In genomic region chr2:166357824-166358223, GRCm38 (mm10) we compare ENCODE assay signal across 11 mouse cellular contexts.
DNase-seq lines count a peak whose midpoint lies in the region; ATAC-seq lines count a peak whose summit lies in the region.
"Had no signal": no experiment of that assay in that cellular context is flagged by ENCODE, and none has a peak within 500 bp of the region (broad histone marks: within the 10 kb centered on the region; RNA-seq: fewer than 3 reads in every experiment).

No protein-coding gene starts in this region.

- no peak overlapping the region for H3K9ac ChIP-seq in heart, embryonic 15.5 days
- no peak overlapping the region for H3K9ac ChIP-seq in hindbrain, embryonic 12.5 days

- no peaks in the 10 kb centered on the region for H3K27me3 ChIP-seq in heart, embryonic 15.5 days
- H3K27me3 ChIP-seq in hindbrain, embryonic 12.5 days = peaks cover 16% of the 10 kb centered on the region
- H3K27me3 ChIP-seq in midbrain, embryonic 10.5 days (ENCODE audit: low read depth, poor library complexity, severe bottlenecking) = peaks cover 55% of the 10 kb centered on the region

- no peak overlapping the region for H3K4me2 ChIP-seq in heart, embryonic 15.5 days
- H3K4me2 ChIP-seq in hindbrain, embryonic 12.5 days (replicated peaks) = no peak overlapping the region

- no peaks in the 10 kb centered on the region for H3K9me3 ChIP-seq in heart, embryonic 15.5 days (replicated peaks)
- H3K9me3 ChIP-seq in hindbrain, embryonic 12.5 days (replicated peaks) = no peaks in the 10 kb centered on the region
- no peaks in the 10 kb centered on the region for H3K9me3 ChIP-seq in midbrain, embryonic 10.5 days (replicated peaks)
- H3K9me3 ChIP-seq: megakaryocyte, embryonic 14.5 days had no signal

- no peak overlapping the region for H3K4me3 ChIP-seq in heart, embryonic 15.5 days
- H3K4me3 ChIP-seq in hindbrain, embryonic 12.5 days = no peak overlapping the region
- H3K4me3 ChIP-seq in midbrain, embryonic 10.5 days = no peak overlapping the region
- H3K4me3 ChIP-seq: megakaryocyte, embryonic 14.5 days had no signal

- DNase-seq in right cerebral cortex, adult 2 months (ENCODE audit: low spot score in 2 of 2) = peak; percentile 14 to 48
- DNase-seq in right cerebral cortex, postnatal 4 days = no peak
- peak; percentile 91 for DNase-seq in fibroblast of lung, adult 2 months (ENCODE audit: low read depth)
- no peak for DNase-seq in midbrain, embryonic 10.5 days (ENCODE audit: low spot score)
- DNase-seq in thymus, postnatal 10 days (ENCODE audit: low spot score in 2 of 2) = no peak
- DNase-seq: kidney, postnatal 14 days; right cerebral cortex, postnatal 14 days had no signal

- H3K36me3 ChIP-seq in heart, embryonic 15.5 days = no peaks in the 10 kb centered on the region
- no peaks in the 10 kb centered on the region for H3K36me3 ChIP-seq in hindbrain, embryonic 12.5 days
- no peaks in the 10 kb centered on the region for H3K36me3 ChIP-seq in midbrain, embryonic 10.5 days

- peak overlapping the region; percentile 23 for H3K27ac ChIP-seq in heart, embryonic 15.5 days
- H3K27ac ChIP-seq in hindbrain, embryonic 12.5 days = no peak overlapping the region
- no peak overlapping the region for H3K27ac ChIP-seq in midbrain, embryonic 10.5 days (replicated peaks)

- WGBS in heart, embryonic 15.5 days = 37% methylated on average over 7 of the region's 7 CpGs
- 62% methylated on average over 7 of the region's 7 CpGs for WGBS in hindbrain, embryonic 12.5 days
- 78% methylated on average over 7 of the region's 7 CpGs for WGBS in midbrain, embryonic 10.5 days

- ATAC-seq in heart, embryonic 15.5 days (replicated peaks; ENCODE audit: insufficient number of reproducible peaks, insufficient read depth, low FRiP score, low read depth) = peak; percentile 45
- ATAC-seq in monocyte, adult 5-6 weeks (replicated peaks; ENCODE audit: insufficient number of reproducible peaks, low FRiP score, low TSS enrichment, poor library complexity, severe bottlenecking) = peak; percentile 76
- ATAC-seq in hindbrain, embryonic 12.5 days (ENCODE audit: low FRiP score) = no peak

- H3K4me1 ChIP-seq in heart, embryonic 15.5 days (replicated peaks) = peaks cover 61% of the 10 kb centered on the region
- H3K4me1 ChIP-seq in hindbrain, embryonic 12.5 days = peaks cover 43% of the 10 kb centered on the region
- H3K4me1 ChIP-seq in midbrain, embryonic 10.5 days = peaks cover 53% of the 10 kb centered on the region

Comparison
In these comparisons a context has a peak if more than half of its experiments do, and no peak if none do; other contexts are left out.
1. DNase-seq: peak in right cerebral cortex, adult 2 months (2 of 2) and fibroblast of lung, adult 2 months (single experiment); none in right cerebral cortex, postnatal 4 days (single experiment), midbrain, embryonic 10.5 days (single experiment) and thymus, postnatal 10 days (0 of 2).